Mouse (Mus musculus) cerebellum, adult 2 months (tissue): ENCODE results near the gene Macf1.

Source experiments
- CTCF ChIP-seq: fragments of 200-500 bp; IDR thresholded peaks from 2 replicates; pipeline ENCODE4 v1.5.1; 2011; ENCODE audit warnings: low read depth, mild to moderate bottlenecking, control low read depth, low read length, moderate library complexity, borderline replicate concordance; ENCODE audit not compliant: insufficient read depth
- POLR2A ChIP-seq: fragments of 200-500 bp; IDR thresholded peaks from 2 replicates; pipeline ENCODE4 v1.6.1; 2011; ENCODE audit warnings: low read length, control low read depth, borderline replicate concordance; ENCODE audit not compliant: insufficient read depth

DNA sequence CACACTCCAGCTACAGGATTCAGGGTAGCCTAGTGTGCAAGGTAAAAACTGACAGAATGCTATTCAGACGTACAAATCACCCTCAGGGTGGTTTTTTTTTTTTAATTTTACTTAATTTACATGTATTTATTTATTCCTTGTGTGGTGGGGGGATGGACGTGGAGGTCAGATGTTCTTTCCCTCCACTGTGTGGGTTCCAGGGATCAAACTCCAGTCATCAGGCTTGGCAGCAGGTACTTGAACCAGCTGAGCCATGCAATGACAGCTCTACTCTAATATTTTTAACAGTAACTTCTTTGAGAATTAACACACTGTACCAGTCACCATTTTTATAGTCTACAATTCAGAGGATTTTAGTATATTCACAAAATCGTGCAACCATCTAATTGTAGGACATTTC is 94.7 kb downstream of the Macf1 start:
- TF ChIP-seq CTCF (no peak), POLR2A (no peak)
